Mouse (Mus musculus) layer of hippocampus, postnatal 36 days (tissue): ENCODE measurements at regions not wholly inside any gene's neighbourhood (a gene's known extent, or its start where the extent isn't known, plus 50 kb on each side); places are given as distances from the start of the nearest gene placed in this dataset.
"Not testable (repeated sequence)": the region's sequence is repeated elsewhere in the genome, so short reads cannot be mapped to it uniquely, and the experiment has no call there.

ENCODE experiments used
- DNase-seq, 2 experiments: peaks; one replicate each; pipeline ENCODE4 v3.0.0; 2022

GRCm38 (mm10) chr6:9498921-9499320 is 550.7 kb downstream of the Nxph1 start:
- DNase-seq: peak in 1 of 2 experiments; percentile 1

- no peak for DNase-seq
Observed at GRCm38 (mm10) chr6:9534395-9534794, 586.2 kb downstream of the Nxph1 start.

- DNase-seq: no peak
Observed at GRCm38 (mm10) chr6:9538737-9539136, 590.5 kb downstream of the Nxph1 start.

- DNase-seq: no peak
Observed at GRCm38 (mm10) chr6:9550096-9550939, 602.1 kb downstream of the Nxph1 start.

- DNase-seq: no peak
Observed at GRCm38 (mm10) chr6:9563290-9564044, 615.2 kb downstream of the Nxph1 start.

- DNase-seq: no peak
Observed at GRCm38 (mm10) chr6:9571787-9572186, 623.6 kb downstream of the Nxph1 start.

GRCm38 (mm10) chr6:9593391-9593790 is 645.2 kb downstream of the Nxph1 start:
- DNase-seq: no peak

GRCm38 (mm10) chr6:9599418-9599817 is 651.2 kb downstream of the Nxph1 start:
- DNase-seq: no peak

- no peak for DNase-seq
Observed at GRCm38 (mm10) chr6:9633931-9634330, 685.7 kb downstream of the Nxph1 start.

GRCm38 (mm10) chr6:9643456-9643855 is 695.2 kb downstream of the Nxph1 start:
- DNase-seq: not testable (repeated sequence)

- DNase-seq: not testable (repeated sequence)
Observed at GRCm38 (mm10) chr6:9643926-9644325, 695.7 kb downstream of the Nxph1 start.

- DNase-seq: no peak
Observed at GRCm38 (mm10) chr6:9659672-9660071, 711.4 kb downstream of the Nxph1 start.

GRCm38 (mm10) chr6:9685182-9685581 is 737.0 kb downstream of the Nxph1 start:
- DNase-seq: no peak

- no peak for DNase-seq
Observed at GRCm38 (mm10) chr6:9693714-9694113, 745.5 kb downstream of the Nxph1 start.

GRCm38 (mm10) chr6:9697698-9698097 is 749.5 kb downstream of the Nxph1 start:
- no peak for DNase-seq

- no peak for DNase-seq
Observed at GRCm38 (mm10) chr6:9698193-9698592, 750.0 kb downstream of the Nxph1 start.
